Mouse (Mus musculus): ENCODE measurements around the gene Angptl7.

GRCm38 (mm10) chr4:148461772-148462171 is 38.5 kb downstream of the Angptl7 start:
- TF ChIP-seq CTCF (conservative IDR thresholded peaks at IDR 0.05; ENCODE audit: low read length) (peak; percentile 58), POU5F1 (IDR thresholded peaks at IDR 0.05; ENCODE audit: borderline replicate concordance, low read length) (no peak)

Data from E14TG2a.4 (cell line).